Comparison of ENCODE assay signal across 8 mouse cellular contexts in the genomic region with DNA sequence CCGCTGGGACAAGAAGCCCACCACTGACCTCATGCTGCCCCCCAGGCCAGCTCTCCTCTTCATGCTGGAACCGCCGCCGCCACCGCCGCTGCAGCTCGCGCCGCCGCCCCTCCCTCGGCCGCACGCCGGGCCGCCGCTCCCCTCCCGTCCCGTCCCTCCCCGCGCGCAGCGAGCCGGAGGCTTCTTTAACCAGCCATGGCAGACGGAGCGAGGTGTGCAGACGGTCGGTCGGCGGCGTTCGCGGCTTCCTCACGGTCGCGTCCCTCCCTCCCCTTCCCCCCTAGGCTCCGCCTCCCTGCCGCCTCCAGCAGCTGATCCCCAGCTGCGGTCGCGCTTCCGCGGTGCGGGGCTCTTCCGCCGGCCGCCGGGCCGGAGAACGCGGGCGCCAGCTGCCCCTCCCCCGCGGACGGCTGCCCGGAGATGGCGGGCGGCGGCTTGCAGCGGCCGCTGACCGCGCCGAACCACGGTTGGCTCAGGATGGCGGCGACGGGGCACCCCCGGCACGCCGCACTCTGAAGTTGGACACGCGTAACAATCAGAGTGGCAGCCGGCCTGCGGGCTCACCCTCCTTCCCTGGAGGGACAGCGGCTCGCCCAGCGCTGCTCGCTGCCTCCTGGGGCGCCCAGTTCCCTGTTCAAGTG. TPM values are rescaled to one million over a fixed set of nuclear protein-coding genes. Genes with fewer than 3 reads are reported as not detected.
DNase-seq lines count a peak whose midpoint lies in the region; ATAC-seq and TF ChIP-seq lines count a peak whose summit lies in the region.

Dcaf5 (minus strand) TSS at position 266 of the 641 bp plus-strand sequence.

- H3K4me3 ChIP-seq in embryonic facial prominence, embryonic 14.5 days (ENCODE audit: low read depth, low read length), result peak within 1 kb of the TSS; percentile 94
- peak within 1 kb of the TSS; percentile 96 for H3K4me3 ChIP-seq in heart, adult 2 months
- H3K4me3 ChIP-seq in limb, embryonic 12.5 days (replicated peaks), result peak within 1 kb of the TSS; percentile 90
- peak within 1 kb of the TSS; percentile 90 for H3K4me3 ChIP-seq in midbrain, embryonic 14.5 days (replicated peaks; ENCODE audit: low read depth, low read length)

- peak within 1 kb of the TSS; percentile 90 for H3K9ac ChIP-seq in embryonic facial prominence, embryonic 14.5 days (ENCODE audit: low read depth, low read length)
- peak within 1 kb of the TSS; percentile 97 for H3K9ac ChIP-seq in heart, adult 2 months (ENCODE audit: low read depth, low read length)
- H3K9ac ChIP-seq in limb, embryonic 12.5 days (replicated peaks), result peak within 1 kb of the TSS; percentile 90
- H3K9ac ChIP-seq in midbrain, embryonic 14.5 days (replicated peaks; ENCODE audit: low read length), result peak within 1 kb of the TSS; percentile 88

- TF ChIP-seq POLR2A in heart, adult 2 months (IDR thresholded peaks at IDR 0.05; ENCODE audit: insufficient read depth, low read depth, low read length), result peak; percentile 65; the same call in 1 of the 2 replicates

- H3K79me2 ChIP-seq in heart, adult 2 months (replicated peaks; ENCODE audit: control insufficient read depth, insufficient read depth, low read length), result peaks cover 4% of the 10 kb centered on the region; the same call in 1 of the 2 replicates

- peaks cover 11% of the 10 kb centered on the region for H3K4me1 ChIP-seq in embryonic facial prominence, embryonic 14.5 days (ENCODE audit: control insufficient read depth, insufficient read depth, low read length)
- H3K4me1 ChIP-seq in heart, adult 2 months (ENCODE audit: control insufficient read depth, insufficient read depth, low read length), result peaks cover 5% of the 10 kb centered on the region
- peaks cover 20% of the 10 kb centered on the region for H3K4me1 ChIP-seq in limb, embryonic 12.5 days (replicated peaks)
- peaks cover 10% of the 10 kb centered on the region for H3K4me1 ChIP-seq in midbrain, embryonic 14.5 days (ENCODE audit: control insufficient read depth, insufficient read depth, low read length)

- 0% methylated on average over 11 of the region's 79 CpGs for WGBS in embryonic facial prominence, embryonic 14.5 days
- 2% methylated on average over 76 of the region's 79 CpGs for WGBS in heart, adult 2 months
- 1% methylated on average over 75 of the region's 79 CpGs for WGBS in limb, embryonic 12.5 days
- WGBS in midbrain, embryonic 14.5 days, result under 1% methylated on average over 76 of the region's 79 CpGs

- peak within 1 kb of the TSS; percentile 66 for H3K4me2 ChIP-seq in embryonic facial prominence, embryonic 14.5 days (ENCODE audit: low read depth, low read length)
- H3K4me2 ChIP-seq in limb, embryonic 12.5 days, result peak within 1 kb of the TSS; percentile 79
- peak within 1 kb of the TSS; percentile 62 for H3K4me2 ChIP-seq in midbrain, embryonic 14.5 days (ENCODE audit: low read length)

- intact Hi-C loops in heart, adult 2 months (cut with DNase I), result loop anchor here (1.0 kb wide), 1 partner anchor 27 kb away; the partner anchor contains the start of gene Exd2

- peak within 1 kb of the TSS; percentile 97 for H3K27ac ChIP-seq in embryonic facial prominence, embryonic 14.5 days (replicated peaks; ENCODE audit: low read depth, low read length)
- H3K27ac ChIP-seq in heart, adult 2 months, result peak within 1 kb of the TSS; percentile 84
- H3K27ac ChIP-seq in limb, embryonic 12.5 days, result peak within 1 kb of the TSS; percentile 97
- H3K27ac ChIP-seq in midbrain, embryonic 14.5 days (replicated peaks; ENCODE audit: low read depth, low read length), result peak within 1 kb of the TSS; percentile 98

- no peaks in the 10 kb centered on the region for H3K36me3 ChIP-seq in embryonic facial prominence, embryonic 14.5 days (ENCODE audit: control insufficient read depth, insufficient read depth, low read length)
- peaks cover 9% of the 10 kb centered on the region for H3K36me3 ChIP-seq in heart, adult 2 months (ENCODE audit: control insufficient read depth, insufficient read depth, low read length)
- H3K36me3 ChIP-seq in limb, embryonic 12.5 days, result peaks cover 15% of the 10 kb centered on the region
- no peaks in the 10 kb centered on the region for H3K36me3 ChIP-seq in midbrain, embryonic 14.5 days (ENCODE audit: control insufficient read depth, insufficient read depth, low read length)

- H3K27me3 ChIP-seq in embryonic facial prominence, embryonic 14.5 days (replicated peaks; ENCODE audit: control insufficient read depth, insufficient read depth, low read length), result no peaks in the 10 kb centered on the region
- H3K27me3 ChIP-seq in heart, adult 2 months (ENCODE audit: control insufficient read depth, insufficient read depth, low read length), result no peaks in the 10 kb centered on the region
- H3K27me3 ChIP-seq in limb, embryonic 12.5 days, result no peaks in the 10 kb centered on the region
- no peaks in the 10 kb centered on the region for H3K27me3 ChIP-seq in midbrain, embryonic 14.5 days (ENCODE audit: control insufficient read depth, insufficient read depth, low read length)

- H3K9me3 ChIP-seq in embryonic facial prominence, embryonic 14.5 days (ENCODE audit: control insufficient read depth, low read length), result no peaks in the 10 kb centered on the region
- H3K9me3 ChIP-seq in limb, embryonic 12.5 days, result no peaks in the 10 kb centered on the region
- H3K9me3 ChIP-seq in midbrain, embryonic 14.5 days (ENCODE audit: control insufficient read depth, low read length), result no peaks in the 10 kb centered on the region

- TF ChIP-seq CTCF in heart, adult 2 months (IDR thresholded peaks at IDR 0.05), result no peak

- peak; percentile 63 for DNase-seq in 3T3-L1 (ENCODE audit: low read depth, low spot score)
- peak; percentile 55 to 59 for DNase-seq in adrenal gland, postnatal 4 days (ENCODE audit: low spot score in 2 of 2)
- DNase-seq in embryonic facial prominence, embryonic 14.5 days (ENCODE audit: low spot score), result peak; percentile 90
- DNase-seq in heart, adult 2 months, result peak; percentile 84 to 88
- DNase-seq in kidney, adult 8-10 months, result peak; percentile 71 to 74
- DNase-seq in midbrain, embryonic 14.5 days, result peak; percentile 91
- DNase-seq in spleen, adult 18-20 months, result peak; percentile 75 to 78

- no peak for TF ChIP-seq EP300 in heart, adult 2 months (IDR thresholded peaks at IDR 0.05; ENCODE audit: insufficient read depth, low read depth, low read length)

- peak; percentile 75 for ATAC-seq in embryonic facial prominence, embryonic 14.5 days (ENCODE audit: low read depth)
- peak; percentile 64 for ATAC-seq in limb, embryonic 12.5 days (ENCODE audit: insufficient number of reproducible peaks, insufficient read depth, low FRiP score, low TSS enrichment, low read depth)
- peak; percentile 88 for ATAC-seq in midbrain, embryonic 14.5 days (ENCODE audit: low FRiP score, low TSS enrichment)

RNA-seq across cellular contexts. Expression of gene Dcaf5, which starts in this region (rescaled TPM):
- total RNA-seq in adrenal gland, postnatal 4 days (2021), result 10 to 100 TPM; 47.7 to 48.6 TPM
- 12.3 and 15.1 TPM in 2 replicates for polyA plus RNA-seq in embryonic facial prominence, embryonic 14.5 days (2014; fragmentation: Nextera tagmentation; extraction: Ambion mirVana)
- 10 to 100 TPM; 32.4 to 38.1 TPM for total RNA-seq in heart, adult 2 months (2021)
- polyA plus RNA-seq in heart, adult 2 months (2012; rRNA removed), result 15.9 and 24.9 TPM in 2 replicates
- polyA plus RNA-seq in limb, embryonic 12.5 days (2016; fragmentation: Nextera tagmentation; extraction: Ambion mirVana), result 18.3 and 19.0 TPM in 2 replicates
- polyA plus RNA-seq in midbrain, embryonic 14.5 days (2014; fragmentation: Nextera tagmentation; extraction: Ambion mirVana), result 28.0 and 29.9 TPM in 2 replicates

Comparison
In these comparisons a context has a peak if more than half of its experiments do, and no peak if none do; other contexts are left out.
1. Peak in every context shown above with its lines: DNase-seq, ATAC-seq, H3K4me3 ChIP-seq and H3K27ac ChIP-seq.